Mouse (Mus musculus) heart, postnatal 0 days (tissue): ENCODE measurements around the gene Ap3b1.

Experiments used
- CTCF ChIP-seq: IDR thresholded peaks from 2 replicates; pipeline ENCODE4 v1.5.1; 2016; ENCODE audit warnings: antibody characterized with exemption, control low read depth, low read depth
- EP300 ChIP-seq: IDR thresholded peaks from 2 replicates; pipeline ENCODE4 v1.6.1; 2016; ENCODE audit warnings: antibody characterized with exemption, low read depth

GRCm38 (mm10) chr13:94372066-94372465 lies 13.3 kb downstream of the Ap3b1 start:
- TF ChIP-seq EP300 (no peak), CTCF (no peak)
